Mouse (Mus musculus) cerebellum, postnatal 25 days (tissue): ENCODE data around the gene Gm38394.
"Not testable (repeated sequence)": the region's sequence is repeated elsewhere in the genome, so short reads cannot be mapped to it uniquely, and the experiment has no call there.

Experiments
- DNase-seq, 2 experiments: peaks; one replicate each; pipeline ENCODE4 v3.0.0; 2021; ENCODE audit warnings: mixed read lengths in 2 of 2

Gene Gm38394

GRCm38 (mm10) chr1:133661203-133661933, at the start of gene Gm38394:
Gm38394 (minus strand) TSS chr1:133661318.
- peak; percentile 92 to 93 for DNase-seq

- DNase-seq, result no peak
Observed at GRCm38 (mm10) chr1:133710895-133711294, 49.8 kb upstream of the Gm38394 start.

GRCm38 (mm10) chr1:133709292-133709691, 48.2 kb upstream of the Gm38394 start:
- DNase-seq, result no peak

GRCm38 (mm10) chr1:133701824-133702223, 40.7 kb upstream of the Gm38394 start:
- peak in 1 of 2 experiments; percentile 20 for DNase-seq

- no peak for DNase-seq
Observed at GRCm38 (mm10) chr1:133697935-133698620, 37.0 kb upstream of the Gm38394 start.

GRCm38 (mm10) chr1:133695901-133696300, 34.8 kb upstream of the Gm38394 start:
- peak in 1 of 2 experiments; percentile 25 for DNase-seq

GRCm38 (mm10) chr1:133694876-133695275, 33.8 kb upstream of the Gm38394 start:
- no peak for DNase-seq

GRCm38 (mm10) chr1:133694301-133694700, 33.2 kb upstream of the Gm38394 start:
- DNase-seq, result no peak

- no peak for DNase-seq
Observed at GRCm38 (mm10) chr1:133693536-133694114, 32.5 kb upstream of the Gm38394 start.

- DNase-seq, result no peak
Observed at GRCm38 (mm10) chr1:133692195-133692594, 31.1 kb upstream of the Gm38394 start.

GRCm38 (mm10) chr1:133691046-133691445, 29.9 kb upstream of the Gm38394 start:
- DNase-seq, result no peak

- no peak for DNase-seq
Observed at GRCm38 (mm10) chr1:133689897-133690296, 28.8 kb upstream of the Gm38394 start, which contains the start of gene Lax1. Lax1 (minus strand) TSS chr1:133690108.

- no peak for DNase-seq
Observed at GRCm38 (mm10) chr1:133688301-133688700, 27.2 kb upstream of the Gm38394 start.

GRCm38 (mm10) chr1:133685749-133686519, 24.8 kb upstream of the Gm38394 start:
- no peak for DNase-seq

- no peak for DNase-seq
Observed at GRCm38 (mm10) chr1:133671801-133672200, 10.7 kb upstream of the Gm38394 start.

- no peak for DNase-seq
Observed at GRCm38 (mm10) chr1:133671266-133671665, 10.1 kb upstream of the Gm38394 start.

- no peak for DNase-seq
Observed at GRCm38 (mm10) chr1:133670776-133671175, 9.7 kb upstream of the Gm38394 start.

GRCm38 (mm10) chr1:133670190-133670589, 9.1 kb upstream of the Gm38394 start:
- DNase-seq, result no peak

GRCm38 (mm10) chr1:133668618-133669017, 7.5 kb upstream of the Gm38394 start:
- DNase-seq, result no peak

- DNase-seq, result no peak
Observed at GRCm38 (mm10) chr1:133667721-133668120, 6.6 kb upstream of the Gm38394 start.

GRCm38 (mm10) chr1:133665713-133666112, 4.6 kb upstream of the Gm38394 start:
- not testable (repeated sequence) for DNase-seq

- DNase-seq, result no peak
Observed at GRCm38 (mm10) chr1:133664203-133664970, 3.3 kb upstream of the Gm38394 start.
